In the genomic region with DNA sequence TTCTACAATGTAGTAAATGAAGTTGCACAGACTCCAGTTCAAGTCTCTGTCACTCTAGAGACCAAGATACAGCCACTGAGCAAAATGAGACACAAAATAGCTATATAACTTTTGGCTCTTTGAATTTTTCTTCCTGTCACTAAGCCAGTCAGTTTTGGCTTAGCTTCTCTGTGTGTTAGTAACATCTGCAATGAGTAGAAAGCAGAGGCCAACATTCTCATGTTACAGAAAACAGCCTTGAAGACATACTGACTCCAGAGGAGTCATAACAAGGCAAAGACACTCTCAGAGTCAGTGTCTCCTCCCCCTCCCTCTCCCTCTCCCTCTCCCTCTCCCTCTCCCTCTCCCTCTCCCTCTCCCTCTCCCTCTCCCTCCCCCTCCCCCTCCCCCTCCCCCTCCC, we compare ENCODE assay signal across 23 mouse cellular contexts. TPM values are rescaled to one million over a fixed set of nuclear protein-coding genes. Genes with fewer than 3 reads are reported as not detected.
DNase-seq lines count a peak whose midpoint lies in the region; ATAC-seq and TF ChIP-seq lines count a peak whose summit lies in the region.
"Had no signal": no experiment of that assay in that cellular context is flagged by ENCODE, and none has a peak within 500 bp of the region (broad histone marks: within the 10 kb centered on the region; RNA-seq: fewer than 3 reads in every experiment).

No protein-coding gene starts in this region.

- H3K27ac ChIP-seq in gastrocnemius, adult 2 months = peak overlapping the region; percentile 31
- no peak overlapping the region for H3K27ac ChIP-seq in lung, embryonic 16.5 days (ENCODE audit: low read length)
- H3K27ac ChIP-seq: forebrain, embryonic 10.5 days; heart, embryonic 13.5 days; hindbrain, embryonic 15.5 days had no signal

- H3K9me3 ChIP-seq in lung, embryonic 16.5 days (ENCODE audit: control insufficient read depth, low read length) = no peaks in the 10 kb centered on the region
- H3K9me3 ChIP-seq: embryonic facial prominence, embryonic 12.5 days; forebrain, embryonic 10.5 days; G1E; heart, embryonic 13.5 days; hindbrain, embryonic 15.5 days had no signal

- H3K36me3 ChIP-seq in lung, embryonic 16.5 days (ENCODE audit: control insufficient read depth, insufficient read depth, low read length) = peaks cover 13% of the 10 kb centered on the region

- intact Hi-C loops in gastrocnemius, adult 2 months (cut with DNase I) = loop anchor here (5.0 kb wide), 1 partner anchor 68 kb away; no protein-coding TSS in a partner anchor
- intact Hi-C loops in gastrocnemius, postnatal 36 days (cut with DNase I) = loop anchor here (10.0 kb wide), 1 partner anchor 85 kb away; a partner anchor contains a TSS
- intact Hi-C loops in left cerebral cortex, postnatal 14 days (cut with DNase I) = no loop called here

- no peak for DNase-seq in gastrocnemius, adult 2 months
- DNase-seq in gastrocnemius, postnatal 36 days = no peak
- no peak for DNase-seq in lung, postnatal 14 days
- DNase-seq in adipocyte (ENCODE audit: low spot score) = peak; percentile 67
- DNase-seq in left cerebral cortex, postnatal 14 days (ENCODE audit: low spot score in 2 of 2) = no peak
- DNase-seq: adrenal gland, postnatal 14 days; B cell, adult 2 months; cerebellum, adult 11-12 months; cerebellum, adult 9-10 months; cerebellum, postnatal 25 days; gastrocnemius, postnatal 10 days; heart, postnatal 36 days had no signal

- H3K4me2 ChIP-seq in lung, embryonic 16.5 days (ENCODE audit: low read depth, low read length) = no peak overlapping the region
- H3K4me2 ChIP-seq: embryonic facial prominence, embryonic 12.5 days; heart, embryonic 13.5 days; hindbrain, embryonic 15.5 days had no signal

- no peak overlapping the region for H3K9ac ChIP-seq in lung, embryonic 16.5 days (ENCODE audit: low read length)
- H3K9ac ChIP-seq: embryonic facial prominence, embryonic 12.5 days; heart, embryonic 13.5 days; hindbrain, embryonic 15.5 days had no signal

- no peak for TF ChIP-seq CTCF in gastrocnemius, adult 2 months (IDR thresholded peaks at IDR 0.05)

- H3K4me3 ChIP-seq in gastrocnemius, adult 2 months = no peak overlapping the region
- H3K4me3 ChIP-seq in lung, embryonic 16.5 days (ENCODE audit: low read length) = no peak overlapping the region
- H3K4me3 ChIP-seq: embryonic facial prominence, embryonic 12.5 days; forebrain, embryonic 10.5 days; heart, embryonic 13.5 days; hindbrain, embryonic 15.5 days had no signal

- H3K27me3 ChIP-seq in lung, embryonic 16.5 days (ENCODE audit: control insufficient read depth, insufficient read depth, low read depth, low read length) = no peaks in the 10 kb centered on the region
- H3K27me3 ChIP-seq: embryonic facial prominence, embryonic 12.5 days; heart, embryonic 13.5 days; hindbrain, embryonic 15.5 days had no signal

- no peaks in the 10 kb centered on the region for H3K4me1 ChIP-seq in lung, embryonic 16.5 days (replicated peaks; ENCODE audit: control insufficient read depth, insufficient read depth, low read length)

- ATAC-seq in lung, embryonic 16.5 days (ENCODE audit: low read depth) = peak; percentile 54; the same call in 1 of the 2 replicates
- no peak for ATAC-seq in erythroid progenitor cell, adult 5-6 weeks (replicated peaks; ENCODE audit: low FRiP score, poor library complexity, severe bottlenecking)
- ATAC-seq: CD4-positive, CD25-positive, alpha-beta regulatory T cell, adult 4 months; forebrain, embryonic 14.5 days; intestine, embryonic 16.5 days had no signal

RNA-seq across cellular contexts. Expression of a gene that starts 47.2 kb away (rescaled TPM):
- under 1 TPM; 0.15 to 0.47 TPM for total RNA-seq in gastrocnemius, adult 2 months (2021)
- total RNA-seq in gastrocnemius, postnatal 36 days (2021) = under 1 TPM in 1 of 2 experiments, not detected in 1; 0.26 TPM
- 0.39 and 1.0 TPM in 2 replicates for polyA plus RNA-seq in lung, embryonic 16.5 days (2015; fragmentation: Nextera tagmentation; extraction: Ambion mirVana)
- 1 to 10 TPM in 1 of 2 experiments, under 1 TPM in 1; 0.82 to 1.0 TPM for total RNA-seq in left cerebral cortex, postnatal 14 days (2021)
- total RNA-seq in erythroid progenitor cell, adult 5-6 weeks (2015; ENCODE audit: low replicate concordance) = not detected in 2 replicates
- not detected in 2 replicates for total RNA-seq in erythroid progenitor cell, adult 5-6 weeks (2017; ENCODE audit: low replicate concordance)
- total RNA-seq: granulocyte monocyte progenitor cell, adult 5-6 weeks had no signal
- polyA plus RNA-seq: G1E had no signal
